Mouse (Mus musculus): ENCODE measurements around the gene Wdfy3.

DNA sequence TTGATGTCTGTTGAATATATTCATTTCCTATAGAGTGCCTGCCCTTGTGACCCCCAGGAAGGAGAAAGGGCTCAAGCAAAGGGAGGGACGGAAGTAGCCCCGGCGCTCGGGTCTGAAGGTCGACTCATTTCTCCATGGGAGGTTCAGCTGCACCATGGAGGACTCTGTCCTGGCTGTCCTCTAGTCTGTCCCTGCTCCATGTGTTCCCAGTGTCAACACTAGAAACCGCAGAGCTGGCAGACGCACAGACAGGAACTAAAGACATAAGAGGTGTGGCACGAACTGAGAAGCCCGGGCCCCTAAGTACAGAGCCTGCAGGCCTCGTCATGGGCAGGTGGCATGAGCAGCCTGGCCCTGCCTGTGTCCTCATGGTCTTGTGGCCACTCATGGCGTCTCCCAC lies 215.6 kb downstream of the Wdfy3 start:
- no peak for TF ChIP-seq POLR2A (IDR thresholded peaks at IDR 0.05; ENCODE audit: borderline replicate concordance, control insufficient read depth, low read depth, low read length)
- TF ChIP-seq CTCF (IDR thresholded peaks at IDR 0.05; ENCODE audit: control insufficient read depth, insufficient read depth, low read length): no peak

Measured in bone marrow, adult 2 months (tissue).